Mouse (Mus musculus): ENCODE results near the gene Golga4.

GRCm38 (mm10) chr9:118541851-118542250, 35.8 kb downstream of the Golga4 start:
- TF ChIP-seq GATA1 (IDR thresholded peaks at IDR 0.05; ENCODE audit: borderline replicate concordance, low read length) = no peak
- no peak for TF ChIP-seq FLI1 (IDR thresholded peaks at IDR 0.05; ENCODE audit: low read length)
